Mouse (Mus musculus): ENCODE measurements around the gene Crmp1. TPM values are rescaled to one million over a fixed set of nuclear protein-coding genes. Genes with fewer than 3 reads are reported as not detected.
A peak's percentile ranks its signal among the peaks of the same experiment; 100 is the strongest.

The Crmp1 gene
- polyA plus RNA-seq, 1 experiment from 2014 or later: 46.4 TPM

GRCm38 (mm10) chr5:37227956-37228680 is 13.6 kb upstream of the Crmp1 start:
- no peak for ATAC-seq (replicated peaks; ENCODE audit: low FRiP score, low TSS enrichment, low read depth)

GRCm38 (mm10) chr5:37228894-37229293 is 12.8 kb upstream of the Crmp1 start:
- no peak for ATAC-seq (replicated peaks; ENCODE audit: low FRiP score, low TSS enrichment, low read depth)
- WGBS: 71% methylated on average over 7 of the region's 7 CpGs

More at GRCm38 (mm10) chr5:37227956-37228680, 13.6 kb upstream of the Crmp1 start:
- Histone ChIP-seq H3K36me3 (ENCODE audit: control insufficient read depth, insufficient read depth, low read length) (no peaks in the 10 kb centered on the region), H3K4me1 (replicated peaks; ENCODE audit: control insufficient read depth, insufficient read depth, low read length) (no peaks in the 10 kb centered on the region), H3K27me3 (replicated peaks; ENCODE audit: control insufficient read depth, insufficient read depth, low read length) (0 out of 2 replicates have a peak, but pooled peaks cover 3% of the 10 kb centered on the region), H3K4me3 (ENCODE audit: low read depth, low read length) (no peak overlapping the region), H3K4me2 (ENCODE audit: low read length) (no peak overlapping the region), H3K9me3 (ENCODE audit: control insufficient read depth, low read length) (no peaks in the 10 kb centered on the region), H3K9ac (ENCODE audit: low read length) (no peak overlapping the region), H3K27ac (ENCODE audit: low read depth) (no peak overlapping the region)
- no peak for DNase-seq (ENCODE audit: low spot score)
- WGBS: 56% methylated on average over 6 of the region's 6 CpGs

GRCm38 (mm10) chr5:37233010-37233557 is 8.7 kb upstream of the Crmp1 start:
- Histone ChIP-seq H3K27ac (ENCODE audit: low read depth) (no peak overlapping the region), H3K4me1 (replicated peaks; ENCODE audit: control insufficient read depth, insufficient read depth, low read length) (no peaks in the 10 kb centered on the region), H3K9ac (ENCODE audit: low read length) (no peak overlapping the region), H3K4me3 (ENCODE audit: low read depth, low read length) (no peak overlapping the region), H3K9me3 (ENCODE audit: control insufficient read depth, low read length) (no peaks in the 10 kb centered on the region), H3K4me2 (ENCODE audit: low read length) (no peak overlapping the region), H3K27me3 (replicated peaks; ENCODE audit: control insufficient read depth, insufficient read depth, low read length) (0 out of 2 replicates have a peak, but pooled peaks cover 3% of the 10 kb centered on the region), H3K36me3 (ENCODE audit: control insufficient read depth, insufficient read depth, low read length) (no peaks in the 10 kb centered on the region)
- ATAC-seq (replicated peaks; ENCODE audit: low FRiP score, low TSS enrichment, low read depth): no peak
- WGBS: 41% methylated on average over 9 of the region's 9 CpGs
- no peak for DNase-seq (ENCODE audit: low spot score)

More at GRCm38 (mm10) chr5:37228894-37229293, 12.8 kb upstream of the Crmp1 start:
- no peak for DNase-seq (ENCODE audit: low spot score)
- H3K36me3 ChIP-seq (ENCODE audit: control insufficient read depth, insufficient read depth, low read length): no peaks in the 10 kb centered on the region
- no peak overlapping the region for H3K9ac ChIP-seq (ENCODE audit: low read length)
- no peak overlapping the region for H3K4me3 ChIP-seq (ENCODE audit: low read depth, low read length)
- no peaks in the 10 kb centered on the region for H3K4me1 ChIP-seq (replicated peaks; ENCODE audit: control insufficient read depth, insufficient read depth, low read length)
- H3K27me3 ChIP-seq (replicated peaks; ENCODE audit: control insufficient read depth, insufficient read depth, low read length): 0 out of 2 replicates have a peak, but pooled peaks cover 3% of the 10 kb centered on the region
- no peak overlapping the region for H3K27ac ChIP-seq (ENCODE audit: low read depth)
- no peak overlapping the region for H3K4me2 ChIP-seq (ENCODE audit: low read length)
- H3K9me3 ChIP-seq (ENCODE audit: control insufficient read depth, low read length): no peaks in the 10 kb centered on the region

GRCm38 (mm10) chr5:37238654-37239053 is 3.1 kb upstream of the Crmp1 start:
- Histone ChIP-seq H3K4me3 (ENCODE audit: low read depth, low read length) (no peak overlapping the region), H3K4me1 (replicated peaks; ENCODE audit: control insufficient read depth, insufficient read depth, low read length) (peaks cover 9% of the 10 kb centered on the region), H3K36me3 (ENCODE audit: control insufficient read depth, insufficient read depth, low read length) (no peaks in the 10 kb centered on the region), H3K9ac (ENCODE audit: low read length) (no peak overlapping the region), H3K4me2 (ENCODE audit: low read length) (no peak overlapping the region), H3K9me3 (ENCODE audit: control insufficient read depth, low read length) (no peaks in the 10 kb centered on the region), H3K27ac (ENCODE audit: low read depth) (no peak overlapping the region), H3K27me3 (replicated peaks; ENCODE audit: control insufficient read depth, insufficient read depth, low read length) (peaks cover 39% of the 10 kb centered on the region)
- DNase-seq (ENCODE audit: low spot score) (no peak), ATAC-seq (replicated peaks; ENCODE audit: low FRiP score, low TSS enrichment, low read depth) (no peak)
- 31% methylated on average over 2 of the region's 2 CpGs for WGBS

- no peak overlapping the region for H3K27ac ChIP-seq (ENCODE audit: low read depth)
- no peak overlapping the region for H3K9ac ChIP-seq (ENCODE audit: low read length)
- H3K4me3 ChIP-seq (ENCODE audit: low read depth, low read length): no peak overlapping the region
- ATAC-seq (replicated peaks; ENCODE audit: low FRiP score, low TSS enrichment, low read depth) (no peak), DNase-seq (ENCODE audit: low spot score) (peak; percentile 90)
- no peaks in the 10 kb centered on the region for H3K9me3 ChIP-seq (ENCODE audit: control insufficient read depth, low read length)
- WGBS: 3% methylated on average over 5 of the region's 5 CpGs
- H3K4me1 ChIP-seq (replicated peaks; ENCODE audit: control insufficient read depth, insufficient read depth, low read length): peaks cover 9% of the 10 kb centered on the region
- peaks cover 57% of the 10 kb centered on the region for H3K27me3 ChIP-seq (replicated peaks; ENCODE audit: control insufficient read depth, insufficient read depth, low read length)
- H3K36me3 ChIP-seq (ENCODE audit: control insufficient read depth, insufficient read depth, low read length): no peaks in the 10 kb centered on the region
- no peak overlapping the region for H3K4me2 ChIP-seq (ENCODE audit: low read length)
Observed at GRCm38 (mm10) chr5:37240550-37240949, 1.2 kb upstream of the Crmp1 start.

GRCm38 (mm10) chr5:37241224-37241623 is 516 bp upstream of the Crmp1 start:
- DNase-seq (ENCODE audit: low spot score) (peak; percentile 52), ATAC-seq (replicated peaks; ENCODE audit: low FRiP score, low TSS enrichment, low read depth) (no peak)
- Histone ChIP-seq H3K9me3 (ENCODE audit: control insufficient read depth, low read length) (no peaks in the 10 kb centered on the region), H3K27ac (ENCODE audit: low read depth) (no peak overlapping the region), H3K27me3 (replicated peaks; ENCODE audit: control insufficient read depth, insufficient read depth, low read length) (peaks cover 64% of the 10 kb centered on the region), H3K36me3 (ENCODE audit: control insufficient read depth, insufficient read depth, low read length) (no peaks in the 10 kb centered on the region), H3K4me3 (ENCODE audit: low read depth, low read length) (peak overlapping the region; percentile 37), H3K9ac (ENCODE audit: low read length) (no peak overlapping the region), H3K4me2 (ENCODE audit: low read length) (no peak overlapping the region; the same call in 1 of the 2 replicates), H3K4me1 (replicated peaks; ENCODE audit: control insufficient read depth, insufficient read depth, low read length) (peaks cover 9% of the 10 kb centered on the region)
- WGBS: 13% methylated on average over 9 of the region's 9 CpGs

GRCm38 (mm10) chr5:37242360-37243168 is 824 bp downstream of the Crmp1 start:
- ATAC-seq (replicated peaks; ENCODE audit: low FRiP score, low TSS enrichment, low read depth) (no peak), DNase-seq (ENCODE audit: low spot score) (peak; percentile 54)
- H3K4me2 ChIP-seq (ENCODE audit: low read length): peak overlapping the region; percentile 63
- peaks cover 9% of the 10 kb centered on the region for H3K4me1 ChIP-seq (replicated peaks; ENCODE audit: control insufficient read depth, insufficient read depth, low read length)
- peak overlapping the region; percentile 37 for H3K4me3 ChIP-seq (ENCODE audit: low read depth, low read length)
- H3K36me3 ChIP-seq (ENCODE audit: control insufficient read depth, insufficient read depth, low read length): no peaks in the 10 kb centered on the region
- no peak overlapping the region for H3K9ac ChIP-seq (ENCODE audit: low read length)
- H3K27me3 ChIP-seq (replicated peaks; ENCODE audit: control insufficient read depth, insufficient read depth, low read length): peaks cover 74% of the 10 kb centered on the region
- 11% methylated on average over 43 of the region's 44 CpGs for WGBS
- no peaks in the 10 kb centered on the region for H3K9me3 ChIP-seq (ENCODE audit: control insufficient read depth, low read length)
- H3K27ac ChIP-seq (ENCODE audit: low read depth): no peak overlapping the region

GRCm38 (mm10) chr5:37243169-37243886 is 1.6 kb downstream of the Crmp1 start:
- no peak overlapping the region for H3K4me3 ChIP-seq (ENCODE audit: low read depth, low read length)

More at GRCm38 (mm10) chr5:37243169-37243886, 1.6 kb downstream of the Crmp1 start:
- Histone ChIP-seq H3K4me2 (ENCODE audit: low read length) (no peak overlapping the region), H3K36me3 (ENCODE audit: control insufficient read depth, insufficient read depth, low read length) (no peaks in the 10 kb centered on the region), H3K27ac (ENCODE audit: low read depth) (no peak overlapping the region), H3K9ac (ENCODE audit: low read length) (no peak overlapping the region), H3K9me3 (ENCODE audit: control insufficient read depth, low read length) (no peaks in the 10 kb centered on the region), H3K4me1 (replicated peaks; ENCODE audit: control insufficient read depth, insufficient read depth, low read length) (peaks cover 9% of the 10 kb centered on the region), H3K27me3 (replicated peaks; ENCODE audit: control insufficient read depth, insufficient read depth, low read length) (peaks cover 79% of the 10 kb centered on the region)
- peak; percentile 93 for DNase-seq (ENCODE audit: low spot score)
- 2% methylated on average over 19 of the region's 19 CpGs for WGBS
- no peak for ATAC-seq (replicated peaks; ENCODE audit: low FRiP score, low TSS enrichment, low read depth)

Measured in intestine, embryonic 14.5 days (tissue).